Mouse (Mus musculus) adrenal gland, postnatal 14 days (tissue): ENCODE results near the gene Eif5. TPM values are rescaled to one million over a fixed set of nuclear protein-coding genes. Genes with fewer than 3 reads are reported as not detected.

Source experiments
- DNase-seq: peaks from one replicate; pipeline ENCODE4 v3.0.0; 2021; ENCODE audit warnings: mixed read lengths
- total RNA-seq: library from RNA; stranded (reverse); gene quantifications from 2 replicates; pipeline ENCODE4 v1.2.3, GENCODE M21; 2021

Eif5 gene
- total RNA-seq, 1 experiment from 2014 or later: 334 TPM

- no peak for DNase-seq
These were observed 27.5 kb downstream of the Eif5 start for GRCm38 (mm10) chr12:111565363-111565762.

GRCm38 (mm10) chr12:111568836-111569235 lies 31.0 kb downstream of the Eif5 start:
- DNase-seq: peak; percentile 68

- DNase-seq: no peak
These were observed 34.6 kb downstream of the Eif5 start for GRCm38 (mm10) chr12:111572406-111572805.

GRCm38 (mm10) chr12:111573315-111573714 lies 35.5 kb downstream of the Eif5 start:
- no peak for DNase-seq

GRCm38 (mm10) chr12:111574074-111574886 lies 36.5 kb downstream of the Eif5 start, which contains the start of gene Mark3:
Gene Mark3 (plus strand): TSS chr12:111574523.
- peak; percentile 98 for DNase-seq

GRCm38 (mm10) chr12:111574887-111575838 lies 37.3 kb downstream of the Eif5 start:
- peak; percentile 69 for DNase-seq

GRCm38 (mm10) chr12:111583058-111583457 lies 45.2 kb downstream of the Eif5 start:
- peak; percentile 41 for DNase-seq

- DNase-seq: no peak
These were observed 46.6 kb downstream of the Eif5 start for GRCm38 (mm10) chr12:111584401-111584800.

- DNase-seq: no peak
These were observed 49.4 kb downstream of the Eif5 start for GRCm38 (mm10) chr12:111587252-111587651.

GRCm38 (mm10) chr12:111592407-111593021 lies 54.7 kb downstream of the Eif5 start:
- DNase-seq: peak; percentile 41

GRCm38 (mm10) chr12:111593775-111594174 lies 56.0 kb downstream of the Eif5 start:
- no peak for DNase-seq

Other genes starting within 250 kb of the Eif5 start
- gene Cdc42bpb, start 160.3 kb upstream of the Eif5 start, total RNA-seq: 133 and 149 TPM in 2 replicates
- gene Lbhd2, start 131.2 kb upstream of the Eif5 start, total RNA-seq: 0.56 and 0.79 TPM in 2 replicates
- 4.6 and 5.2 TPM in 2 replicates for gene Exoc3l4, start 121.0 kb upstream of the Eif5 start, total RNA-seq
- 14.0 and 14.4 TPM in 2 replicates for gene Tnfaip2, start 95.5 kb upstream of the Eif5 start, total RNA-seq
- 0.60 TPM in 1 of 2 replicates, not detected in the other for gene Gm266, start 52.2 kb upstream of the Eif5 start, total RNA-seq
- gene Mark3, start 36.5 kb downstream of the Eif5 start, total RNA-seq: 98.3 and 98.5 TPM in 2 replicates
- 62.6 and 83.5 TPM in 2 replicates for gene Ckb, start 134.3 kb downstream of the Eif5 start, total RNA-seq
- gene Trmt61a, start 140.1 kb downstream of the Eif5 start, total RNA-seq: 14.2 and 15.5 TPM in 2 replicates
- 32.5 and 34.6 TPM in 2 replicates for gene Bag5, start 175.2 kb downstream of the Eif5 start, total RNA-seq
- 72.5 and 73.3 TPM in 2 replicates for gene Apopt1, start 175.2 kb downstream of the Eif5 start, total RNA-seq
- 99.9 and 115 TPM in 2 replicates for gene Klc1, start 220.8 kb downstream of the Eif5 start, total RNA-seq